In the genomic region with DNA sequence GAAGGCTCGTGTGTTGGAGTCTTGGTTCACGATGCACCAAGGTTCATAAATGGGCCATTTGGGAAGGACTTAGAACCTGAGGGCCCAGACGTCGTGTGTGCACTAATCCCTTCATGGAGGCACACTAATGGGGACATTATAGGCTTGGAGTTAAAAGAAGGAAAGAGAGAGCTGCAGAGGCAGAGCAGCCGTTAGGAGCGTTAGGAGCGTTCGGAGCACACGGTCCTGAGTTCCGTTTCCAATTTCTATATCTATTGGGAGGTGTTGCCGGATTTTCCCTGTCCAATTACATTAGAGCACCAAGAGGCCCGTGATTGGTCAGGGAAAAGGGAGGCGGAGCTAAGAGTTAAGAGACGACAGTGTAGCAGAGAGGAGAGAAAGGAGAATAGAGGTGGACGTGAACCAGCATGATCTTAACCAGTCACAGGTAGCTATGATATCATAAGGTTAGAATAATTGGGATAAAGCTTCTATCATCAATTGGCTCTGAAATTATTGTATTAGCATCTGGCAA, we compare ENCODE assay signal across 19 mouse cellular contexts.
"Had no signal": no experiment of that assay in that cellular context is flagged by ENCODE, and none has a peak within 500 bp of the region (broad histone marks: within the 10 kb centered on the region; RNA-seq: fewer than 3 reads in every experiment).

No protein-coding gene starts in this region.

- ATAC-seq: midbrain, embryonic 16.5 days had no signal

- H3K4me2 ChIP-seq: lung, embryonic 14.5 days; midbrain, embryonic 12.5 days; neural tube, embryonic 13.5 days; neural tube, embryonic 15.5 days had no signal

- DNase-seq: lung, adult 18-20 months; lung, embryonic 14.5 days; lung, postnatal 10 days; lung, postnatal 4 days; midbrain, embryonic 14.5 days; retina, postnatal 1 day; right cerebral cortex, adult 18-20 months; right cerebral cortex, postnatal 25 days; right cerebral cortex, postnatal 4 days; spleen, adult 18-20 months; thymus, adult 2 months; thymus, postnatal 25 days; thymus, postnatal 4 days had no signal

- H3K27ac ChIP-seq: midbrain, embryonic 10.5 days; midbrain, embryonic 12.5 days; neural tube, embryonic 13.5 days; neural tube, embryonic 15.5 days had no signal

- H3K9me3 ChIP-seq: midbrain, embryonic 12.5 days; neural tube, embryonic 15.5 days had no signal

- H3K36me3 ChIP-seq: midbrain, embryonic 10.5 days; midbrain, embryonic 12.5 days; neural tube, embryonic 13.5 days; neural tube, embryonic 15.5 days had no signal

- H3K4me1 ChIP-seq: neural tube, embryonic 13.5 days; neural tube, embryonic 15.5 days had no signal

- H3K4me3 ChIP-seq: midbrain, embryonic 10.5 days; midbrain, embryonic 12.5 days; myocyte; neural tube, embryonic 13.5 days; neural tube, embryonic 15.5 days had no signal

- H3K27me3 ChIP-seq: midbrain, embryonic 12.5 days; neural tube, embryonic 13.5 days; neural tube, embryonic 15.5 days had no signal

- H3K9ac ChIP-seq: lung, embryonic 14.5 days; midbrain, embryonic 12.5 days; neural tube, embryonic 13.5 days; neural tube, embryonic 15.5 days had no signal
